Mouse (Mus musculus) liver, embryonic 14.5 days (tissue): Measurements from ENCODE around the gene Scn8a. TPM values are rescaled to one million over a fixed set of nuclear protein-coding genes. Genes with fewer than 3 reads are reported as not detected.

Source experiments
- ATAC-seq: fragments of 200-750 bp; cut with Nextera tagmentation; 2 replicates; pipeline ENCODE4 v1.8.0; 2017; ENCODE audit warnings: moderate number of reproducible peaks, mild to moderate bottlenecking, moderate library complexity; ENCODE audit not compliant: insufficient read depth
- DNase-seq, 3 experiments: peaks; one replicate each; pipeline ENCODE4 v3.0.0-alpha.2; 2012 to 2013; ENCODE audit warnings: low read depth in 3 of 3, low spot score in 3 of 3
- H3K27ac ChIP-seq: fragments of 300-500 bp; sonication (generic); 2 replicates; pipeline ENCODE4 v1.5.1; 2014; ENCODE audit warnings: moderate library complexity, mild to moderate bottlenecking, control low read depth, inconsistent platforms
- H3K27me3 ChIP-seq: fragments of 300-500 bp; sonication (generic); 2 replicates; pipeline ENCODE4 v1.6.1; 2014; ENCODE audit warnings: mild to moderate bottlenecking, low read length, moderate library complexity; ENCODE audit not compliant: control insufficient read depth, insufficient read depth
- H3K36me3 ChIP-seq: fragments of 300-500 bp; sonication (generic); replicated peaks from 2 replicates; pipeline ENCODE4 v1.6.1; 2014; ENCODE audit warnings: low read depth; ENCODE audit not compliant: control insufficient read depth, insufficient read depth
- H3K4me1 ChIP-seq, 2 experiments: fragments of 200-500 bp in 1 of 2; fragments of 300-500 bp in 1 of 2; sonication (generic) in 1 of 2; replicated peaks; 2 replicates each; pipeline ENCODE4 v1.6.1; 2012 to 2014; ENCODE audit warnings: antibody characterized with exemption in 1 of 2, inconsistent platforms in 1 of 2, low read length in 1 of 2; ENCODE audit not compliant: control insufficient read depth in 2 of 2, insufficient read depth in 2 of 2
- H3K4me2 ChIP-seq: fragments of 300-500 bp; sonication (generic); 2 replicates; pipeline ENCODE4 v1.6.1; 2014; ENCODE audit warnings: low read depth, mild to moderate bottlenecking, control low read depth, moderate library complexity
- H3K4me3 ChIP-seq, 2 experiments: fragments of 200-500 bp in 1 of 2; fragments of 300-500 bp in 1 of 2; sonication (generic) in 1 of 2; 2 replicates each; pipeline ENCODE4 v1.5.1; 2012 to 2014; ENCODE audit warnings: low read depth in 2 of 2, low read length in 2 of 2, mild to moderate bottlenecking in 2 of 2, control low read depth in 1 of 2, inconsistent platforms in 1 of 2, moderate library complexity in 1 of 2; ENCODE audit not compliant: insufficient read depth in 1 of 2
- H3K9ac ChIP-seq: fragments of 300-500 bp; sonication (generic); replicated peaks from 2 replicates; pipeline ENCODE4 v1.6.1; 2014; ENCODE audit warnings: mild to moderate bottlenecking, control low read depth, moderate library complexity
- H3K9me3 ChIP-seq: fragments of 300-500 bp; sonication (generic); 2 replicates; pipeline ENCODE4 v1.6.1; 2016; ENCODE audit warnings: low read length, mixed read lengths; ENCODE audit not compliant: control insufficient read depth
- CTCF ChIP-seq: IDR thresholded peaks from 2 replicates; pipeline ENCODE4 v1.5.1; 2016; ENCODE audit warnings: antibody characterized with exemption, low read depth, control low read depth
- EP300 ChIP-seq: IDR thresholded peaks from 2 replicates; pipeline ENCODE4 v1.6.1; 2016; ENCODE audit warnings: antibody characterized with exemption, low read depth
- WGBS: fragments of 180-500 bp; shearing (Covaris S2); extraction: QIAGEN DNeasy Blood & Tissue Kit; methylation state at CpG from one replicate; pipeline ENCODE4 v1.1.7; 2014; ENCODE audit not compliant: insufficient replicate concordance; 5-methylcytosine and 5-hydroxymethylcytosine counted together
- polyA plus RNA-seq, 2 experiments: library from polyadenylated mRNA; depleted of rRNA in 1 of 2; stranded (reverse) in 1 of 2; unstranded in 1 of 2; fragments of >200 nt; fragmentation: Nextera tagmentation in 1 of 2; extraction: Ambion mirVana in 1 of 2; gene quantifications; 2 replicates each; pipeline versions ENCODE4 v1.2.1 to v1.2.3; 2012 to 2014

Scn8a gene
- polyA plus RNA-seq, 2 experiments = 0.13 to 0.41 TPM

GRCm38 (mm10) chr15:100873155-100873554 is 3.5 kb downstream of the Scn8a start:
- Histone ChIP-seq H3K9me3 (no peaks in the 10 kb centered on the region), H3K4me3 (no peak overlapping the region), H3K9ac (no peak overlapping the region), H3K27me3 (peaks cover 47% of the 10 kb centered on the region), H3K27ac (no peak overlapping the region), H3K4me1 (no peaks in the 10 kb centered on the region), H3K4me2 (no peak overlapping the region), H3K36me3 (no peaks in the 10 kb centered on the region)
- DNase-seq (peak; percentile 27 to 34 (median 32)), ATAC-seq (no peak)
- WGBS = 3% methylated on average over 16 of the region's 16 CpGs
- TF ChIP-seq EP300 = no peak
- TF ChIP-seq CTCF = no peak

DNA sequence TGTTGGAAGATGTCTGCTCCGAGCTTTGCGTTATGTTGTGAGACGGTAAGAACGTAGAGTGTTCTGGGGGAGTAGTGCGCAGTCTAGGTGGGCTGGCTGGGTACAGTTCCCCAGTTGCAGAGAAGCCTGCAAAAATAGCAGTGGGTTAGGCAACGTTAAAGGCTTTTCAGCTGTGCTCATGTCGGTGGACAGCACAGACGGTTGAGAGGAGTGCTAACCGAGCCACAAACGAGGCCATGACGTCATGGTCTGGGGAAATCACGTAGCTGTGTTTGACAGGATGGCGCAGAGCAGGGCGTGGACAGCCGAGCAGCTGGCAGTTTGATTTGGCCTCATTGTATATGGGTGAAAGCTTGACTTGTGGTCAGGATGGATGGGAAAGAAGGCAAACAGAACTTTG is 9.4 kb downstream of the Scn8a start:
- 60% methylated on average over 15 of the region's 15 CpGs for WGBS
- no peaks in the 10 kb centered on the region for H3K9me3 ChIP-seq
- no peaks in the 10 kb centered on the region; the same call in 1 of the 2 replicates for H3K27me3 ChIP-seq

DNA sequence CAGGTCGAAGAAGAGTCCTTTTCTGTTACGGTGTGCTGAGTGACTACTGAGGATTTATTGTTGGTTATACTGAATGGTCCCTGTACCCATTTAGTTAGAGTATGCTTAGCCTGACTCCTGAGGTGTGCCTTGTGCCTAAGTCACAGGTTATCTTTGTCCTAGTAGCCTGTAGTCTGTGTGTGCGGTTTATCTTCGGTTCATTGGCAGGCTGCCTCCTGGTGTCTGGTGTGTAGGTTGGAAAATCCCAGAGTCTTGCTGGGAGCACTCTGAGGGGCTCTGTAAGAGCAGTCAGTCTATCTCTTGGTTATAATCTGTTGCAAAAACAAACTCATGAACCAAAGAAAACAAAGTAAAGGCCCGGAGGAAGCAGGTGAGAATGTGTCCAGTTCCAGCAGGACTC is 11.7 kb downstream of the Scn8a start:
- Histone ChIP-seq H3K4me3 (no peak overlapping the region), H3K27ac (no peak overlapping the region), H3K4me2 (no peak overlapping the region), H3K9ac (no peak overlapping the region), H3K4me1 (no peaks in the 10 kb centered on the region), H3K27me3 (no peaks in the 10 kb centered on the region), H3K9me3 (no peaks in the 10 kb centered on the region), H3K36me3 (no peaks in the 10 kb centered on the region)
- no peak for TF ChIP-seq CTCF
- no peak for TF ChIP-seq EP300
- DNase-seq (no peak), ATAC-seq (no peak)
- WGBS = 54% methylated on average over 5 of the region's 5 CpGs

More for the DNA sequence above, 9.4 kb downstream of the Scn8a start:
- Histone ChIP-seq H3K27ac (no peak overlapping the region), H3K4me2 (no peak overlapping the region), H3K9ac (no peak overlapping the region), H3K4me3 (no peak overlapping the region), H3K4me1 (no peaks in the 10 kb centered on the region), H3K36me3 (no peaks in the 10 kb centered on the region)
- DNase-seq (no peak), ATAC-seq (no peak)
- TF ChIP-seq CTCF = no peak

DNA sequence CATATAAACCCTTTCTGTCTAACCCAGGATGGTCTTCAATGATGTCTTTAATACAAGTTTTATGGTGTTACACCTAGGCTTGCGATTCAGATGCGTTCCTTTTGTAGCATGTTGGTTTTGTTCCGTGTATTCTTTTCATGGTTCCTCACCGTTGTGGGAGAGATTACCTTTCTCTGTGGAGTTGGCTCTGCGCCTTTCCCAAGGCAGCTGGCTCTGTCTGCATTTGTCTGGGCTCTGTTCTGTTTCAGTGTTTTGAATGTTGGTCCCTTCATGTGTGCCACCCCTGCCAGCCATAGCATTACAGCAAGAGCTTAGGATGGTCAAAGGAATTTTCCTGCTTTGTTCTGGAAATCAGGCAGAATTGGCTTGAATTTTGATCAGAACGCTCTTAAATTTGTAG is 14.8 kb downstream of the Scn8a start:
- no peak for ATAC-seq
- no peak for DNase-seq
- WGBS = 68% methylated on average over 6 of the region's 6 CpGs
- no peaks in the 10 kb centered on the region for H3K27me3 ChIP-seq
- H3K4me3 ChIP-seq = no peak overlapping the region
- H3K27ac ChIP-seq = no peak overlapping the region
- no peak for TF ChIP-seq EP300
- TF ChIP-seq CTCF = no peak
- H3K9me3 ChIP-seq = no peaks in the 10 kb centered on the region
- H3K4me1 ChIP-seq = no peaks in the 10 kb centered on the region
- no peak overlapping the region for H3K9ac ChIP-seq
- no peaks in the 10 kb centered on the region for H3K36me3 ChIP-seq
- no peak overlapping the region for H3K4me2 ChIP-seq

- TF ChIP-seq CTCF (no peak), EP300 (no peak)
- no peak overlapping the region for H3K4me2 ChIP-seq
- no peaks in the 10 kb centered on the region for H3K27me3 ChIP-seq
- ATAC-seq = no peak
- no peaks in the 10 kb centered on the region for H3K4me1 ChIP-seq
- H3K9me3 ChIP-seq = no peaks in the 10 kb centered on the region
- 43% methylated on average over 13 of the region's 13 CpGs for WGBS
- H3K27ac ChIP-seq = no peak overlapping the region
- no peak overlapping the region for H3K4me3 ChIP-seq
- no peaks in the 10 kb centered on the region for H3K36me3 ChIP-seq
- DNase-seq = no peak
- no peak overlapping the region for H3K9ac ChIP-seq
Measured at GRCm38 (mm10) chr15:100891962-100892361, 22.3 kb downstream of the Scn8a start.
